Mouse (Mus musculus): ENCODE data around the gene Pyy. TPM values are rescaled to one million over a fixed set of nuclear protein-coding genes. Genes with fewer than 3 reads are reported as not detected.
A peak's percentile ranks its signal among the peaks of the same experiment; 100 is the strongest.

The Pyy gene
- polyA plus RNA-seq, 1 experiment from 2014 or later: not detected

GRCm38 (mm10) chr11:102142355-102142754, 34.7 kb upstream of the Pyy start:
- Histone ChIP-seq H3K27me3 (ENCODE audit: control insufficient read depth, insufficient read depth, low read length) (peaks cover 39% of the 10 kb centered on the region), H3K27ac (replicated peaks; ENCODE audit: low read depth, low read length) (no peak overlapping the region), H3K4me2 (ENCODE audit: low read length) (no peak overlapping the region), H3K4me1 (ENCODE audit: control insufficient read depth, insufficient read depth, low read length) (0 out of 2 replicates have a peak, but pooled peaks cover 3% of the 10 kb centered on the region), H3K9ac (replicated peaks; ENCODE audit: low read length) (no peak overlapping the region), H3K36me3 (ENCODE audit: control insufficient read depth, insufficient read depth, low read length) (no peaks in the 10 kb centered on the region), H3K4me3 (replicated peaks; ENCODE audit: low read depth, low read length) (no peak overlapping the region), H3K9me3 (ENCODE audit: control insufficient read depth, low read length) (no peaks in the 10 kb centered on the region)
- no peak for DNase-seq
- ATAC-seq (ENCODE audit: low FRiP score, low TSS enrichment): no peak
- WGBS: 71% methylated on average over 7 of the region's 7 CpGs

GRCm38 (mm10) chr11:102140508-102140907, 32.9 kb upstream of the Pyy start:
- 2% methylated on average over 5 of the region's 5 CpGs for WGBS
- Histone ChIP-seq H3K4me3 (replicated peaks; ENCODE audit: low read depth, low read length) (no peak overlapping the region), H3K27me3 (ENCODE audit: control insufficient read depth, insufficient read depth, low read length) (peaks cover 21% of the 10 kb centered on the region), H3K9ac (replicated peaks; ENCODE audit: low read length) (no peak overlapping the region), H3K4me2 (ENCODE audit: low read length) (no peak overlapping the region), H3K4me1 (ENCODE audit: control insufficient read depth, insufficient read depth, low read length) (0 out of 2 replicates have a peak, but pooled peaks cover 3% of the 10 kb centered on the region), H3K9me3 (ENCODE audit: control insufficient read depth, low read length) (no peaks in the 10 kb centered on the region), H3K36me3 (ENCODE audit: control insufficient read depth, insufficient read depth, low read length) (no peaks in the 10 kb centered on the region), H3K27ac (replicated peaks; ENCODE audit: low read depth, low read length) (no peak overlapping the region)
- DNase-seq (peak; percentile 85), ATAC-seq (ENCODE audit: low FRiP score, low TSS enrichment) (no peak)

GRCm38 (mm10) chr11:102138447-102138740, 30.8 kb upstream of the Pyy start:
- Histone ChIP-seq H3K9me3 (ENCODE audit: control insufficient read depth, low read length) (no peaks in the 10 kb centered on the region), H3K27me3 (ENCODE audit: control insufficient read depth, insufficient read depth, low read length) (peaks cover 3% of the 10 kb centered on the region), H3K4me2 (ENCODE audit: low read length) (peak overlapping the region; percentile 54), H3K4me1 (ENCODE audit: control insufficient read depth, insufficient read depth, low read length) (no peaks in the 10 kb centered on the region), H3K27ac (replicated peaks; ENCODE audit: low read depth, low read length) (no peak overlapping the region), H3K36me3 (ENCODE audit: control insufficient read depth, insufficient read depth, low read length) (no peaks in the 10 kb centered on the region), H3K4me3 (replicated peaks; ENCODE audit: low read depth, low read length) (peak overlapping the region; percentile 20), H3K9ac (replicated peaks; ENCODE audit: low read length) (0 out of 2 replicates have a peak overlapping the region, but pooled peaks have one; percentile 20)
- no peak for ATAC-seq (ENCODE audit: low FRiP score, low TSS enrichment)
- under 1% methylated on average over 18 of the region's 18 CpGs for WGBS
- peak; percentile 90 for DNase-seq

- peak overlapping the region; percentile 54 for H3K4me2 ChIP-seq (ENCODE audit: low read length)
- WGBS: 46% methylated on average over 13 of the region's 13 CpGs
- no peak for ATAC-seq (ENCODE audit: low FRiP score, low TSS enrichment)
- no peaks in the 10 kb centered on the region for H3K9me3 ChIP-seq (ENCODE audit: control insufficient read depth, low read length)
- H3K9ac ChIP-seq (replicated peaks; ENCODE audit: low read length): 0 out of 2 replicates have a peak overlapping the region, but pooled peaks have one; percentile 20
- no peak for DNase-seq
- no peaks in the 10 kb centered on the region for H3K4me1 ChIP-seq (ENCODE audit: control insufficient read depth, insufficient read depth, low read length)
- peak overlapping the region; percentile 20 for H3K4me3 ChIP-seq (replicated peaks; ENCODE audit: low read depth, low read length)
- no peaks in the 10 kb centered on the region for H3K36me3 ChIP-seq (ENCODE audit: control insufficient read depth, insufficient read depth, low read length)
- peaks cover 3% of the 10 kb centered on the region; the same call in 1 of the 2 replicates for H3K27me3 ChIP-seq (ENCODE audit: control insufficient read depth, insufficient read depth, low read length)
- H3K27ac ChIP-seq (replicated peaks; ENCODE audit: low read depth, low read length): no peak overlapping the region
Observed at GRCm38 (mm10) chr11:102137625-102138446, 30.2 kb upstream of the Pyy start.

- no peak overlapping the region for H3K4me2 ChIP-seq (ENCODE audit: low read length)
- no peaks in the 10 kb centered on the region for H3K4me1 ChIP-seq (ENCODE audit: control insufficient read depth, insufficient read depth, low read length)
- no peak overlapping the region for H3K4me3 ChIP-seq (replicated peaks; ENCODE audit: low read depth, low read length)
- no peaks in the 10 kb centered on the region for H3K36me3 ChIP-seq (ENCODE audit: control insufficient read depth, insufficient read depth, low read length)
- no peak overlapping the region for H3K9ac ChIP-seq (replicated peaks; ENCODE audit: low read length)
- no peak for ATAC-seq (ENCODE audit: low FRiP score, low TSS enrichment)
- WGBS: 33% methylated on average over 4 of the region's 4 CpGs
- peak; percentile 51 for DNase-seq
- H3K27ac ChIP-seq (replicated peaks; ENCODE audit: low read depth, low read length): no peak overlapping the region
- H3K27me3 ChIP-seq (ENCODE audit: control insufficient read depth, insufficient read depth, low read length): no peaks in the 10 kb centered on the region
- no peaks in the 10 kb centered on the region for H3K9me3 ChIP-seq (ENCODE audit: control insufficient read depth, low read length)
Observed at GRCm38 (mm10) chr11:102134516-102134915, 26.9 kb upstream of the Pyy start.

- Histone ChIP-seq H3K4me2 (ENCODE audit: low read length) (no peak overlapping the region), H3K4me3 (replicated peaks; ENCODE audit: low read depth, low read length) (no peak overlapping the region), H3K27me3 (ENCODE audit: control insufficient read depth, insufficient read depth, low read length) (no peaks in the 10 kb centered on the region), H3K27ac (replicated peaks; ENCODE audit: low read depth, low read length) (no peak overlapping the region), H3K4me1 (ENCODE audit: control insufficient read depth, insufficient read depth, low read length) (0 out of 2 replicates have a peak, but pooled peaks cover 4% of the 10 kb centered on the region), H3K9ac (replicated peaks; ENCODE audit: low read length) (no peak overlapping the region), H3K9me3 (ENCODE audit: control insufficient read depth, low read length) (no peaks in the 10 kb centered on the region), H3K36me3 (ENCODE audit: control insufficient read depth, insufficient read depth, low read length) (no peaks in the 10 kb centered on the region)
- no peak for ATAC-seq (ENCODE audit: low FRiP score, low TSS enrichment)
- 84% methylated on average over 6 of the region's 6 CpGs for WGBS
- DNase-seq: no peak
Observed at GRCm38 (mm10) chr11:102117386-102117785, 9.8 kb upstream of the Pyy start.

- Histone ChIP-seq H3K27me3 (ENCODE audit: control insufficient read depth, insufficient read depth, low read length) (no peaks in the 10 kb centered on the region), H3K9me3 (ENCODE audit: control insufficient read depth, low read length) (no peaks in the 10 kb centered on the region), H3K4me2 (ENCODE audit: low read length) (no peak overlapping the region), H3K36me3 (ENCODE audit: control insufficient read depth, insufficient read depth, low read length) (no peaks in the 10 kb centered on the region), H3K4me3 (replicated peaks; ENCODE audit: low read depth, low read length) (no peak overlapping the region), H3K27ac (replicated peaks; ENCODE audit: low read depth, low read length) (no peak overlapping the region), H3K4me1 (ENCODE audit: control insufficient read depth, insufficient read depth, low read length) (0 out of 2 replicates have a peak, but pooled peaks cover 4% of the 10 kb centered on the region), H3K9ac (replicated peaks; ENCODE audit: low read length) (no peak overlapping the region)
- DNase-seq (no peak), ATAC-seq (ENCODE audit: low FRiP score, low TSS enrichment) (no peak)
- 85% methylated on average over 8 of the region's 8 CpGs for WGBS
Observed at GRCm38 (mm10) chr11:102116241-102116640, 8.6 kb upstream of the Pyy start.

- H3K9me3 ChIP-seq (ENCODE audit: control insufficient read depth, low read length): no peaks in the 10 kb centered on the region
- no peak for DNase-seq
- no peaks in the 10 kb centered on the region for H3K36me3 ChIP-seq (ENCODE audit: control insufficient read depth, insufficient read depth, low read length)
- H3K4me3 ChIP-seq (replicated peaks; ENCODE audit: low read depth, low read length): no peak overlapping the region
- no peak for ATAC-seq (ENCODE audit: low FRiP score, low TSS enrichment)
- H3K9ac ChIP-seq (replicated peaks; ENCODE audit: low read length): no peak overlapping the region
- WGBS: 87% methylated on average over 5 of the region's 5 CpGs
- no peak overlapping the region for H3K27ac ChIP-seq (replicated peaks; ENCODE audit: low read depth, low read length)
- H3K4me1 ChIP-seq (ENCODE audit: control insufficient read depth, insufficient read depth, low read length): 0 out of 2 replicates have a peak, but pooled peaks cover 4% of the 10 kb centered on the region
- no peak overlapping the region for H3K4me2 ChIP-seq (ENCODE audit: low read length)
- peaks cover 22% of the 10 kb centered on the region for H3K27me3 ChIP-seq (ENCODE audit: control insufficient read depth, insufficient read depth, low read length)
Observed at GRCm38 (mm10) chr11:102111576-102111975, 3.9 kb upstream of the Pyy start.

GRCm38 (mm10) chr11:102106911-102107310, 721 bp downstream of the Pyy start:
- Histone ChIP-seq H3K4me2 (ENCODE audit: low read length) (no peak overlapping the region), H3K36me3 (ENCODE audit: control insufficient read depth, insufficient read depth, low read length) (no peaks in the 10 kb centered on the region), H3K9ac (replicated peaks; ENCODE audit: low read length) (no peak overlapping the region), H3K4me1 (ENCODE audit: control insufficient read depth, insufficient read depth, low read length) (no peaks in the 10 kb centered on the region), H3K9me3 (ENCODE audit: control insufficient read depth, low read length) (no peaks in the 10 kb centered on the region), H3K4me3 (replicated peaks; ENCODE audit: low read depth, low read length) (no peak overlapping the region; the same call in 1 of the 2 replicates), H3K27ac (replicated peaks; ENCODE audit: low read depth, low read length) (no peak overlapping the region), H3K27me3 (ENCODE audit: control insufficient read depth, insufficient read depth, low read length) (peaks cover 39% of the 10 kb centered on the region)
- 1% methylated on average over 21 of the region's 21 CpGs for WGBS
- DNase-seq (no peak), ATAC-seq (ENCODE audit: low FRiP score, low TSS enrichment) (no peak)
